Mouse (Mus musculus) T-helper 1 cell (primary cell): Measurements from ENCODE around the gene Slc39a8.

ENCODE experiments used
- in situ Hi-C: fragments of 300-600 bp; cut with MboI, MseI; formaldehyde crosslinking; loops from one replicate; pipeline ENCODE4 v1.15.1; 2025; ENCODE audit warnings: high pct_unique_total_duplicates

The Slc39a8 gene

DNA sequence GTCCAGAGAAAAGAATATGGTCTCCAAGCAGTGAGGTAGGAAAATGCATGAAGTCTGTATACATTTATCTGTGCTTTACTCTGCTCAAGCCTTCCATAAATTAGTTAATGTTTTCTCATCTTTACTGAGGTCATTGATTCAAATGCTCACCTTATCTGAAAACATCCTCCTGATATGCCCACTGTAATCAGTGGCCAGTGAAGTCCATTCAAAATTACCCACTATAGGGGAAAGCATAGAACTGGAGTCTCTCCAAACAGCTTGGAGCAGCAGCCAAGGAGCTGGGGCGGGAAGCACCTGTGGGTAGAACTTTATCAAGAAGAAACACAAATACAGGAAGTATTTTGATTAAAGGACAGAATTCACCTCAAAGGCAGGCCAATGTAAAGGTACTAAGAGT lies 19.8 kb downstream of the Slc39a8 start:
- in situ Hi-C loops = no loop called here

DNA sequence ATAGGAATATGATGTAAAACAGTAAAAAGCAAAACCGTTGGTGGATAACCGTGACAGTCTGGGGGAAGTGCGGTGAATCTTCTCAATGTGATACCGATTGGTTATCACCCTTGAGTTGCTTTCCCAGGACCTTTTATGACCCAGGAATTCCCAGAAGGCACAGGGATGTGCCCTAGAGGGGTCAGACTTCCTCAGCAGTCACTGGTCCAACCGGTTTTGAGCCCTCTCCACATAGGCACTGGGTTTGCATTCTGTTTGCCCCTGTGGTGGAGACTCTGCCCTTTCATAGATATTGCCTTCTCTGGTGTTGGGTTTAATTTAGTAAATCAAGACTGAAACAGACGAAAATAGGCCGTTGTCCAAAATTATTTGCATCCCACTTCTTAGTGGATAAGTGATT lies 20.8 kb downstream of the Slc39a8 start:
- in situ Hi-C loops = no loop called here

GRCm38 (mm10) chr3:135851607-135852006 lies 26.5 kb downstream of the Slc39a8 start:
- in situ Hi-C loops = no loop called here

- in situ Hi-C loops = no loop called here
Measured at GRCm38 (mm10) chr3:135853604-135854297, 28.7 kb downstream of the Slc39a8 start.

DNA sequence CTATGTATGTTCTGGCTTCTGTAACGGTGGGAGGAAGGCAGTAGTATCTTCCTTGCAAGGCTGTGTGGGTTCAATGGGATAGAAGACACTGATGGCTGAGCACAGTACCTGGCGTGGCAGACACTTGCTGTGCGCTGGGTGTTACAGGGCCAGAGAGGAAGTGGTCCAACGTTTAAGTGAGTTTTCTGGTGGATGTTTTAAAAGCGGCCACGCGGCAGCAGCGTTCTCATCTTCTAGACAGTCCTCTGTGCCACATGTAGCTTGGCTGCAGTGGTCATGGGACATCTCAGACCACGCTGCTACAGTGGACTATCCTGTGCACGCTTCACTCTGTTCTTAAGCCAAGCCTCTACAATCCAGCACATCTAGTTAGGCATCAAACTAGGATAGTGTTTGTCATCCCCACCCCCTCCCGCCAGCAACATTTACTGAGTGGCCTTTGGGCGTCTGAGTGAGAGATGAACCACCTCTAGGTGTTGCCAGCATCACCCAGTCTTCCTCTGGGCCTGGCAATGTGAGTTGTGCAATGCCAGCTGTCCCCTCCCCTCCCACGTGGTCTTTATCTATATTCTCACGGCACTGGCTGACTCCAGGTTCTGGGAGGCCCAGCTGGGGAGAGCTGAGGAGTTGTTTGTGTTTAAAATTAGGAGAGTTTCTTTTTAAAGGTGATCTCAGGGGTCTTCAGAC lies 29.4 kb downstream of the Slc39a8 start:
- in situ Hi-C loops = no loop called here

- in situ Hi-C loops = no loop called here
Measured at GRCm38 (mm10) chr3:135854985-135855340, 29.9 kb downstream of the Slc39a8 start.

- in situ Hi-C loops = no loop called here
Measured at GRCm38 (mm10) chr3:135856303-135856702, 31.2 kb downstream of the Slc39a8 start.

- in situ Hi-C loops = no loop called here
Measured at GRCm38 (mm10) chr3:135857134-135857533, 32.1 kb downstream of the Slc39a8 start.

- in situ Hi-C loops = no loop called here
Measured at GRCm38 (mm10) chr3:135859431-135859830, 34.4 kb downstream of the Slc39a8 start.

DNA sequence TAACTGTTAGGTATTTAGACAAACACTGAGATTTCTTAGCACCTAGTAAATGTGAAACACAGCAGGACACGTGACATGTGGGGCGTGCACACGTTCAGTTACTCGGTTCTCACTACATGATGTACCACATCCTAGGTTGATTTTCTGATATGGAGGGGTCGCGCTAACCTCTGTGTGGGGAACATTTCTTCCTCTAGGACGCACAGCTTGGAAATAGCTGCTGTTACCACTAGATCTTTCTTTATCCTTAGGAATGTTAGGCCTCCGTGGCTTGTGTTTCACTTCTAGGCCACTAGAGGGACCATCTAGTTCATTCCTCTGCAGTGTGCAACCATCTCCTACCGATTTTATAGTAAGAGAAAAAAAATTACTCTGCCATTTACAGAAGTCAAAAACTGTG lies 37.7 kb downstream of the Slc39a8 start:
- in situ Hi-C loops = no loop called here

GRCm38 (mm10) chr3:135869041-135869440 lies 44.0 kb downstream of the Slc39a8 start:
- in situ Hi-C loops = no loop called here

DNA sequence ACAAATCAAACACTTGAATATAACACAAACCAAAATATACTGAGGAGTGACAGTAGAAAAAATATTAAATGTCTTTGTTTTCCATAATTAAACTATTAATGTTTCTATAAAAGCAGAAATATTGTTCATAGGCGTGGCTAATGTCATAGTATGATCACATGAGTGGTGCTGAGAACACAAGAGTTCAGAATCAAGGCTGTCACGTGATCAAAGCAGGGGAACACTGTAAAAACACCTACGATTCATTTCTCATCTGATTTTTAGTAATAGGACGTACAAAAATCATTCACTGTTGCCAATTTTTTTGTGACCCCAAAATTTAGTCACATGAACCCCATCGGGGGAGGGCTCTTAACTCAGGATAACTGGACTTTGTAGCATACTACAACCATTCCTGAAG lies 47.2 kb downstream of the Slc39a8 start:
- in situ Hi-C loops = no loop called here

DNA sequence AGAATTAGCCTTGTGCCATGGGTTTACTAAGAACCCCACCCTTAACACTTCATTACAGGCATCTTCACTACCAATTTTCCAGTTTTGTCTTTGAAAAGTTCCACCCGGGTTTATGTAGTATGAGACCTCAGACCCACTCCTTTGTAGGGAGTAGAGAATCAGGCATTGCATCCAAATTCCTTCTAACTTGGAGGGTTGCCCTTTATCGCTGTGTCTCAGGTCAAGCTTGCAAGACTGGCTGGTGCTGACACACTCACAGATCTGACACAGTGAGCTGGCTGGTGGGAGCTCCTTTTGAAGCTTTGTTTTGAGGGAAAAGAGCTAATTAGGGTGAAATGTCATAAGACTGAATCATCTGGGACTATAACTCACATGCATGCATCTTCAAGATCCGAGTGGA lies 48.5 kb downstream of the Slc39a8 start:
- in situ Hi-C loops = no loop called here

DNA sequence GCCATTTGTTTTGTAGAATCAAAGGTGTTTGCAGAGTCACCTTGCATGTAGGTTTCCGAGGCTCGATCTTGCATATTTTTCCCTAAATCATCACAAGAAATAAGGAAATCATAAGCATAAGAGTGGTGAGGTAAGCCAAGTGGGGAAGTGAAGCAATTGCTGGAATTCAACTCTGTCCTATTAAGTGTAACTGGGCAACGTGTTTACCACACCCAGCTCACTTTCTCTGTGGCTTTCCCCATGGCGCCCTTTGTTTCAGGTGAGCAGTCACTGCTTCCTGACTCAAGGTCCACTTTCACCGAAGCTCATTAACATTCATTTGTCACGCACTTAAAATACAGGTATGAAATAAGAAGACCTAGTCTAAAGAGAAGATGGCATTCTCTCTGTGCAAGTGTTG lies 53.0 kb downstream of the Slc39a8 start:
- in situ Hi-C loops = no loop called here

DNA sequence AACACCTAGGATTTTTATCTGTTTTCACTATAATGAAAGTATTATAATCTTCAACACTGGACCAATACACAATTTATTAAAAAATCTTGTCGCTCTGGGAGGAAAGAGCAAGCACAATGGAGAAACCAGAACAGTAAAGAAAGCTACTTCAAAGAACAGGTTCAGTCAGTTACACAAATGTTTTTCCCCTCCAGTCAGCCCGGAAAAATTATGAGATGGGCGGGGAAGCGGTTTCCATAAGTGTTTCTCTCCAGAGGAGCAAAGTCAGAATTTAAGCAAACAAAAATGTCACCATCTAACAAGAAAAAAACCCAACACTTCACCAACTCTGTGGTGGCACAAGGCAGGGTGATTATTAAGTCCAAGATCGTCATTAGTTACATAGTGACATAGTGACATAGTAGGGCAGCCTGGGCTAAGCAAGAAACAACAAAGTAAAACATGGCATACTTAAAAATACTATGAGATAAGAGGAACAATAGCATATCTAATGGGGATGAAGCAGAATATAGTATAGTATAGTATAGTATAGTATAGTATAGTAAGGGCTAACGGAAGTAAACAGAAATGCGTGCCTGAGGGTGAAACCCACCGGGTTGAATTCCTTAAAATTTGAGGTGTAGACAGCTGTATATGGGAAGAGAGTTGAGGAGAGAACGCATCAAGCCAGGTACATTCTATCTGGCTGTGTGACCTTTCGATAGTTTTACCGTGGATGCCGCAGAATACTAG lies 61.0 kb downstream of the Slc39a8 start:
- in situ Hi-C loops = no loop called here

DNA sequence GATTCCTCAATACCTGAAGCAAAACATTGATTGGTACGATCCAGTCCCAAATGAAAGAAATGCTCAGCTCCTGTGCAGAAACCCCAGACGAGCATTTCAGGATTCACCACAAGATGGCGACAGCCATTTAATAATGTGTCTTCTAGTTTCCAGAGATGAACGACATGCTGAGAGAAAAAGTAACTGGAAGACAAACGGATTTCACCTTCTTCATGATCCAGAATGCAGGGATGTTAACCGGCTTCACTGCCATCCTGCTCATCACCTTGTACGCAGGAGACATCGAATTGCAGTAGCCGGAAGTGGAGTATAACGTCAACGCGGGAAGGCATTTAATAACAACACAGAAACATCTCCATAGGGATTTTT lies 61.6 kb downstream of the Slc39a8 start:
- in situ Hi-C loops = no loop called here

GRCm38 (mm10) chr3:135887033-135887855 lies 62.2 kb downstream of the Slc39a8 start:
- in situ Hi-C loops = no loop called here

DNA sequence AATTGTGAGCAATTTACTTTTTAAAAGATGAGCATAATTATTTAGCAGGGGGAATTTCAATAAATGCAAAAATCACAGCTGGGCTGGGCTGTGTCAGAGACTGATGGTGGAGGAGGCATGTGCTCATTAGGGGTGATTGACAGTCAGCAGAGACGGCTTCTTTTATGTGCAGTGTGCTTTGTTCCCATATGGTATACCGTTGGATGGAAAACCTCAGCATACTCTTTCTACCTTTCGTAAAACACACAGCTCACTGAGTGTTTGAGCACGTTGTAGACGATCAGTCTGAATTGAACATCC lies 62.7 kb downstream of the Slc39a8 start:
- in situ Hi-C loops = no loop called here

DNA sequence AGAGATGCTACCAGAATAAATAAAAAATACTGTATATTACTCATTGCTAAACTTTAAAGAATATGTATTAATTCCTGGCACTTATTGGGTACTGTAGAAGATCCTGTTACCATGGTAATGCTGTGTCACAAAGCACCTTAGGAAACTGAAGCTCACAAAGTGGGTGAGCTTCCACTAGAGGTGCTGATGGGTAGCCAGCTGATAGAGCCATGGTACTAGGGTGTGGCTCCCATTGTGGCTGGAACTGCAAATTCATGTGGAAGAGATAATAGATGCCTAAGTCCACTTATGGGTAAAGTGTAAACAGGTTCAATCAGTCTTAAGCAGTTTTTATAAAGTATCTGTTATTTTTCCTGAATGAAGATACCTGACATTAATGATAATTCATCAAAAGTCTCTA lies 64.3 kb downstream of the Slc39a8 start:
- in situ Hi-C loops = no loop called here

- in situ Hi-C loops = no loop called here
Measured at GRCm38 (mm10) chr3:135903366-135903765, 78.3 kb downstream of the Slc39a8 start.

DNA sequence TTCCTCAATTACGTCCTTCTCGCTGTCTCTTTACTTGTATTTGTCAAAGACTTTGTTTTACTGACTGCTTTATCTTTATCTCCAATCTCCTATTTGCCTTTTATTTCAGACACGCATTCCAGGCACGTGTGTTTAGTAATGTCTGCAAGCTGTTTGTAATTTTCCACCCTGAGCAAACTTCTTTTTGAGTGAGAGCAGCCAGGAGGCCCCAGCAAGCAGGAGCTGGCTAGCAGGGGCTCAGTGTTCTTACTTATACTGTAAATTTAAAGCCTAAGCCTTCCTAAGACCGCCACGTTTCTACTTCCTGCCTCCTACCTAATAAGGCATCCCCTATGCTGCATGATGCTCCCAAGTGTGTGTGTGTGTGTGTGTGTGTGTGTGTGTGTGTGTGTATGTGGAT lies 79.8 kb downstream of the Slc39a8 start:
- in situ Hi-C loops = no loop called here

- in situ Hi-C loops = no loop called here
Measured at GRCm38 (mm10) chr3:135905729-135906128, 80.7 kb downstream of the Slc39a8 start.
